Mouse (Mus musculus): ENCODE results near the gene Fam118b.

Gene Fam118b

DNA sequence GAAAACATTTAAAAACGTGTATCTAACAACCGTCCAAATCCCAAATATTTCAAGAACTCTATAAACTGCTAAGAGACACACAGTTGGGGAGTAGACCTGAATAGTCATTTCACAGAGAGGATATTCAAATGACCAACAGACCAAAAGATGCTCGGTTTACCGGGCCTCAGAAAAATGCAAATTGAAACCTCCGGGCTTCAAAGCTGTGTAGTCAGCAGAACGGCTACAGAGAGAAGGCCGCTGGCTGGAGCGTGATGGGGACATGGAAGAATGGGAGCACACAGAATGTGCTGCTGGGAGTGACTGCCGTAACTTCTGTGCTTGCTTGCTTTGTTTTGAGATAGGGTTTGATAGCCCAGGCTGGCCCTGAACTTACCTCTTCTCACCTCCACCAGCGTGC lies 69.3 kb downstream of the Fam118b start:
- DNase-seq (ENCODE audit: low read depth): no peak

- no peak for DNase-seq (ENCODE audit: low read depth)
Observed at GRCm38 (mm10) chr9:35197625-35198024, 70.0 kb downstream of the Fam118b start.

- no peak for DNase-seq (ENCODE audit: low read depth)
Observed at GRCm38 (mm10) chr9:35194048-35194447, 73.6 kb downstream of the Fam118b start.

DNA sequence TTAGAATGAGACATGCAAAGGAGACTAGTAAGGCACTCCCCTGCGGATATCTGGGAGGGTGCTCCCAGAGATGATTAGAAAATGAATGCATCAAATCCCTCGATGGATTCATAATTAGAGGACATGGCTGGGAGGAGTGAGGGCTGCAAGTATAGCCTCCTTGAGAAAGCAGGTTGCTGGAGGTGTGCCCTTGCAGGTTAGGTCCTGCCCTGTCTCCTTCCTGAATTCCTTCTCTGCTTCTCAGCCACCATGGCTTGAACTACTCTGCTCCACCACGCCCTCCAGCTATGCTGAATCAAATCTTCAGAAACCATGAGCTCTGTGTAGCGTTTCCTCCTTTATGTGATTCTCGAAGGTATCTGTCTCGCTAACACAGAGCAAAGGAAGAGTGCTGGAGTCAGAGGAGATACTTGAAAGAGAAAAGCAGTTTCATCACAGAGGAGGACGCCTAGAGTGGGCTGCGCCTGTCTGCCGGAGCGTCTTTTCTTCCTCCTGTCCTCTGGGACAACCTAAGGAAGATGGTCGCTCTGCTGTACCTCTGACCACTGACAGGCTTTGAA lies 74.5 kb downstream of the Fam118b start:
- DNase-seq (ENCODE audit: low read depth): no peak

GRCm38 (mm10) chr9:35188700-35189099 lies 78.9 kb downstream of the Fam118b start:
- DNase-seq (ENCODE audit: low read depth): no peak

DNA sequence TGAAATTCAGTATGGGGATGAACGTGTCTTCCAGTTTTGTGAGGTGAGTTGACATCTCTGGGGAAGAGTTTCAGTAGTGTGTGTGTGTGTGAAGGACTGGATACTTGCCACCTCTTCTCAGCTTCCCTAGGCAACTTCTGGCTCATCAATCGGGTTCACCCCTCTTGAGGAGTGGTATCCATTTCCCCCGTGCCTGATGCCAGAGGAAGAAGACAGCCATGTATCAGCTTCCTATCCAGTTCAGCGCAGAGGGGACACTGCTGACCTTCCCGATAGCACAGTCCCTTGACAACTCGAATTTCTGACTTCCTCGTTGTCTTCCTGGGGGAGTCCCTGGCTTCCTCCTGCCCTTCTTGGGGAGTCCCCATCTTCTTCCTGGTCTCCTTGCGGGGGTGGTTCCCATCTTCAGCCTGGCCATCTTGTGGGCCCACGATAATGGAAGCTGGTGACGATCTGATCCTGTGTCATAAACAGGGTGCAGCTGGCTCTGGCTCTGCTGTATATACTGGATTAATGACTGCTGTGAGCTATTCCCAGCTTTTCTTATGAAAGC lies 80.2 kb downstream of the Fam118b start:
- no peak for DNase-seq (ENCODE audit: low read depth)

DNA sequence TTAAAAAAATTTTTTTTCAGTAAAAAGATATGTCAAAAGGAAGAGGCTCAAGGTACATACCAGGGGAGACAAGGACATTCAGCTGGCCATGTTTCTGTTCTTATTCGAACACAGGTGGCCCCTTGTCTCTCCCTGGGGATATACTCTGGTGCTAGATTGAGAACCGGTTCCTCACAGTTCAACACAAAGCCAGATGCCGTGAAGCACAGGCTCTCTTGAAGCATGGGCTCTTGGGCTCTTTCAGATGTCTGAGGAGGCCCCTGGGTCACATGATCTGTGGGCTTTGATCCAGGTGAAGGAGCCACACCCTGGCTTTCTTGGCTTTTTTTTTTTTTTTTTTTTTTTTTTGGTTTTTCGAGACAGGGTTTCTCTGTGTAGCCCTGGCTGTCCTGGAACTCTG lies 81.2 kb downstream of the Fam118b start:
- DNase-seq (ENCODE audit: low read depth): no peak

DNA sequence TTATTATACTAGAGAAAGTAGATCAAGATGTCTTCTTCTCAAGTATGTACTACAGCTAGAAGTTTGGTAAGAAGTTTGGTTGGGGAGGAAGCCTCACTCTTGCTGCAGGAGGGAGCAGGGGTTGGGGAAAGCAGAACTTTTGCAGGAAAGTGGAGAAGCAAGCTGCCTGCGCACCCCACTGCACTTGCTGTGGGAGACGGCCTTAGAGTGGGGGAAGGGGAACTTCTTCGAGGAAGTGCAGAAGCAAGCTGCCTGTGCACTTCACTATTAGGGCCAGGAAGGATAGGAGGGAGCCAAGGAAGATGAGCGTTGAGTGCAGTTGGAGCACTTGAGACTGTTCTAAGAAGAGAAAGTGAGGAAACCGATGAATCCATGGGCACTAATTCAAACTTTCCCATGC lies 84.2 kb downstream of the Fam118b start:
- no peak for DNase-seq (ENCODE audit: low read depth)

- no peak for DNase-seq (ENCODE audit: low read depth)
Observed at GRCm38 (mm10) chr9:35182832-35183231, 84.8 kb downstream of the Fam118b start.

DNA sequence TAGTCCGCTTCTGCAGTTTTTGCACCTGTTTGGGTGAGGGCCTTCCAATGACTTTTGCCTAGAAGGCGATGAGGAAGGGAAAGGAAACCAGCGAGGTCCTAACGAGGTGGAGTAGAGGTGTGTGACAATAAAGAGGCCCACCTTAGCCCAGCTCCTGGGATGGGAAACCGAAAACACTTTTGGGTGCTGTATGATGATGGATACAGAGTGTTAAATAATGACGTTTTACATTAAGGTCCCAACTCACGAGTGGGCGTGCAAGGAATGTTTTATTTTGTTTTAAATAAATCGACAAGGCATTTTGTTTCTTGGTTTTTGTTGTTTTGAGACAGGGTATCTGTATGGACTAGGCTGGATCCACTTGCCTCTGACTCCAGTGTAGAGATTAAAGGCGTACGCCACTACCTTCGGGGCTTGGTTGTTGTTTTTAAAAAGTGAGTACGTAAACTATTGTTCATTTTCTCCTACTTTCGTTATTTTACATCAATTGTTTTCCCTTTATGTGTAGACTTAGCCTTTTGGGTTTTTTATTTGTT lies 91.4 kb downstream of the Fam118b start:
- DNase-seq (ENCODE audit: low read depth): no peak

- DNase-seq (ENCODE audit: low read depth): peak; percentile 84
Observed at GRCm38 (mm10) chr9:35175251-35176123, 92.1 kb downstream of the Fam118b start, which contains the start of gene Dcps. Gene Dcps, minus strand, starts transcription at chr9:35176061.

DNA sequence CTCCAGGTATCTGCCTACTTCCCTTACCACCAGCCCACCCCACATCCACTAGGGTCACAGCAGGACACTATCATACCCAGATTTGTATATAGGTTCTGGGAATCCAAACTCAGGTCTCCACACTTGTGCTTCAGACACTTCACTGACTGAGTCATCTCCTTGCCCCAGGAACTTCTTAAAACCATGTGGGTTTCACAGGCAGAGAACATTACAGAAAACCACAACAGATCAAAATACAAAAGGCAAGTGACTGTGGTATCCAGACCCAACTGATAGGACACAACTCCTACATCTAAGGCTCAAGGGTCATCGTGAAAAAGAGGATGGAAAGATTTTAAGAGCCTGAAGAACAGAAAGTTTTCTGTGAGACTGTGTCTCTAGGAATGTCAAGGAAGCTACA lies 94.3 kb downstream of the Fam118b start:
- no peak for DNase-seq (ENCODE audit: low read depth)

- DNase-seq (ENCODE audit: low read depth): no peak
Observed at GRCm38 (mm10) chr9:35170071-35170470, 97.5 kb downstream of the Fam118b start.

Measured in fibroblast of lung, adult 2 months (primary cell).